Mouse (Mus musculus): Measurements from ENCODE around the gene Nfib.

DNA sequence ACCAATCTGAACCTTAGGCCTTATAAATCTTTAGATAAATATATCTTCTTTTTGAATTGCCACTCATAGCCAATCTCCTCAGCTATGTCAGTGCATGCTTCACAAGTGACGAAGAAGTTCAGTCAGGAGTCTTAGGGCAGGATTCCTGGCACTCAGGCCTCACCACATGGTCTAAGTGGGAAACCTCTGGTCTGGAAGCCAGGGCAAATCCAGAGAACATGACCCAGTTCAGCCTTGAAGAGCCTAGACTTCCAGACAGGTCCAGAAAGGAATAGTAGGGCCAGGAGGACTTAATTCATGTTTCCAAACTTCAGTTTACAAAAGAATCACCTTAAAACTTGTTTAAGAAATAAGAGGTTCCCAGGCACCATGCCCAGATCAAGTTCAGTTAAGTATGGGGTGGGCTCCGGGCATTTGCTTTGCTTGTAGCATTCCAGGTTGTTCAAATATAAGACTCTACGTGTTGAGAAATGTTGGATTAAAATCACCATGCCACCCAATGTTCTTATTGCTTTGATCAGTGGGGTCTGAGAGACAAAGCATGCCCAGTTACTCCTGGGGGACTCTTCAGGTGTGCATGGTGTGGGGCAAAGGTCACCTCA, 38.2 kb downstream of the Nfib start:
- no peak for TF ChIP-seq GATA1 (IDR thresholded peaks at IDR 0.05; ENCODE audit: borderline replicate concordance, low read length)
- TF ChIP-seq CTCF (IDR thresholded peaks at IDR 0.05; ENCODE audit: low read depth, low read length) = no peak
- no peak for TF ChIP-seq GATA2 (IDR thresholded peaks at IDR 0.05; ENCODE audit: borderline replicate concordance, low read depth, low read length)
- TF ChIP-seq TAL1 (conservative IDR thresholded peaks at IDR 0.05; ENCODE audit: low read depth, low read length) = no peak

Data from G1E (cell line).